Mouse (Mus musculus) adrenal gland, postnatal 10 days (tissue): Measurements from ENCODE around the gene Zfp513. TPM values are rescaled to one million over a fixed set of nuclear protein-coding genes. Genes with fewer than 3 reads are reported as not detected.

ENCODE experiments used
- DNase-seq: peaks from one replicate; pipeline ENCODE4 v3.0.0; 2021; ENCODE audit warnings: mixed read lengths
- total RNA-seq, 2 experiments: library from RNA; stranded (reverse); gene quantifications; 2 replicates each; pipeline ENCODE4 v1.2.3; 2021

Zfp513 gene
- total RNA-seq, 2 experiments from 2014 or later = 23.0 to 23.7 TPM

DNA sequence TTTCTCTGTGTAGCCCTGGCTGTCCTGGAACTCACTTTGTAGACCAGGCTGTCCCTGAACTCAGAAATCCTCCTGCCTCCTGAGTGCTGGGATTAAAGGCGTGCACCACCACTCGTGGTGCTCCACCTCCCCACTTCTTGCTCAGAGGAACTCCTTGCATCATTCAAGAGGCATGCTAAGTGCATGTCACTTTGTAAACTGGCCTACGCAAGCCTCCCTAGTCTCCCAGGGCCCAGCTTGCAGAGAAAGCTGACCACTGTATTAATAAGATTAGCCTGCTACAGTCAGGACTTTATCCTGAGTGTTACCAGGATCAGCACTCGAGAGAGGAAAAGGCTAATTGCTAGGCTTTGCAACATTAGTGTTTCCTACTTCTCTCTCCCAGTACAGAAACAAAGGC lies 33.5 kb downstream of the Zfp513 start:
- DNase-seq = no peak

GRCm38 (mm10) chr5:31164878-31165277 lies 37.2 kb downstream of the Zfp513 start:
- DNase-seq = no peak

DNA sequence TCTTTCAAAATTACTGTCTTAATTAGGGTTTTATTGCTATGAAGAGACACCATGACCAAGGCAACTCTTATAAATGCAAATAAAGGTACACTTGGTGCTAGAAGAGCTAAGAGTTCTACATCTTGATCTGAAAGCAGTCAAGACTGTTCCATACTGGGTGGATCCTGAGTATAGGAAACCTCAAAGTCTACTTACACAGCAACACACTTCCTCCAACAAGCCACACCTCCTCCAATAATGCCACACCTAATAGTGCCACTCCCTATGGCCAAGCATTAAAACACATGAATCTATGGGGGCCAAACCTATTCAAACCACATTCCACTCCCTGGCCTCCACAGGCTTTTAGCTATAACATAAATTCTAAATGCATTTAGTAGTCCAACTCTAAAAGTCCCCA lies 39.6 kb downstream of the Zfp513 start:
- no peak for DNase-seq

- peak; percentile 87 for DNase-seq
Measured at GRCm38 (mm10) chr5:31154152-31154553, 48.0 kb downstream of the Zfp513 start, which contains the start of gene Mpv17. Mpv17 (minus strand) TSS chr5:31154251.

DNA sequence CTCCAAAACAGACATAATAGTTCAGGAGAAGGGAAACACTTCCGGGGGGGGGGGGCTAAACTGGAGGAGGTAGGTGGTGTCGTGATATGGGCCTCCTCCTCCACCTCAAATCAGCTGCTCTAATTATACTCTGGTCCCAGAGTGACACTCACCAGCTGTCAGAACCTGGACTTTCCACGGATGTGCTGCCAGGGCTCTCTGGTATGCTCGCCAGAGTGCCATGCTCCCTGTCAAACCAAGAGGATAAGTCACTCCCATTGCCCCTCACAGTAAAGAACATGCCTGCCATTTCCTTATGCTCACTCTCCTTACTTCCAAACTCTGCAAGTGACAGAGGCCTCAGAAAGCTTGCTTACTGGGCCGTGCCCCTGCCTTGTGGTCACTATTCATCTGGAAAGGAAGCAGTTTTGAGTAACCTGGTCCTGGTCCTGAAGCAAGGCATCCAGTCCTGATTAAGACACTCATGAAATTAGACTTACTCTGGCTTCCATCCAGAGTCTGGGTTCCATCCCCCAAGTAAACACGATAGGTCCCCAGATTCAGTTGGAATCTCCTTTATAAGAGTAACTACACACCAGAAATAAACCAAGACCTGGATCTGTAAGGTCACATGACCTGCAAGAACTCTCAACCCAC lies 48.5 kb downstream of the Zfp513 start:
- DNase-seq = no peak

DNA sequence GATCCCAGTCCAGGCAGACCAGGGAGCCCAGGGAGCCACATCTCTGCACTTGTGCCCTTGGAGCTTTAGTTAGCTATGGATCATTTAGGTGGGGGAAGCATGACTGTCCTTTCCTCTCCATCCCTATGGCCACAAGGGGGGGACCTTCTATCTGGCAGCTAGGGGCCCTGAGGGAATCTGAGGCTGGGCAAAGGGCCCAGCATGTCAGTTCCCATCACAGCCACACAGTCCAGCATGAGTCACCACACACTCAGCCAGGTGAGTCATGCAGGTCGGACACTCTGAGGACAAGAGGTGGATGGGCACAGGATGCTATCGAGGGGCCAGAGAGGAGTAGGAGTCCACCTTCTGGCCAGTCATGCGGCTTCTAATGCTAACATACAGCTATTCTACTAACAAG lies 50.4 kb downstream of the Zfp513 start:
- peak; percentile 49 for DNase-seq

DNA sequence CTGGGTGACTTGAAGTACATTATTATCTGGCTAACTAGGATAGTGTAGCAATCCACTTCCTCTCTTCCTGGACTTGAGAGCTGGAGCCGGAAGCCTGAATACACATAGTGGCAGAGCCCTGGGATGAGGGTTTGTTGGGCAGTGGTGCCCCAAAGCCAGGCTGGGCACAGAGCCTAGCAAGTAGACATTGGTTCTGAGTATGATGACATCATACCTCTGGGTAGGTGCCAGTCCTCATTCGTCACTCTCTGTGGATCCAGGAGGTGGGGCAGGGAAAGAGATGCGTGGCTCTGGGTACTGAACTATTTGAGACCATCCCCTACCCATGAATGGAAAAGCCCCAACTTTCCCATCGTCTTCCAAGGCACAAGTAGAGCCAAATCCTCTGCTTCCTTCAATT lies 52.3 kb downstream of the Zfp513 start:
- peak; percentile 42 for DNase-seq

Other genes with a start within 250 kb of the Zfp513 start
- 100 to 1,000 TPM; 110 to 118 TPM for gene Preb, start 241.9 kb downstream of the Zfp513 start, total RNA-seq
- under 1 TPM; 0.39 to 0.99 TPM for gene Tcf23, start 233.6 kb downstream of the Zfp513 start, total RNA-seq
- 100 to 1,000 TPM; 123 to 129 TPM for gene Atraid, start 154.0 kb downstream of the Zfp513 start, total RNA-seq
- 10 to 100 TPM; 14.1 to 16.0 TPM for gene Slc5a6, start 153.4 kb downstream of the Zfp513 start, total RNA-seq
- gene Cad, start 147.5 kb downstream of the Zfp513 start, total RNA-seq = 10 to 100 TPM; 29.3 to 41.2 TPM
- gene Dnajc5g, start 96.0 kb downstream of the Zfp513 start, total RNA-seq = not detected
- gene Slc30a3, start 94.1 kb downstream of the Zfp513 start, total RNA-seq = under 1 TPM; 0.60 to 0.76 TPM
- 10 to 100 TPM in 1 of 2 experiments, 1 to 10 TPM in 1; 3.3 to 16.1 TPM for gene Trim54, start 85.6 kb downstream of the Zfp513 start, total RNA-seq
- not detected for gene Ucn, start 63.5 kb downstream of the Zfp513 start, total RNA-seq
- 10 to 100 TPM; 42.3 to 46.1 TPM for gene Mpv17, start 48.1 kb downstream of the Zfp513 start, total RNA-seq
- gene Gm29609, start 22.4 kb downstream of the Zfp513 start, total RNA-seq = 1 to 10 TPM; 1.5 to 2.8 TPM
- gene Gtf3c2, start 22.2 kb downstream of the Zfp513 start, total RNA-seq = 10 to 100 TPM; 46.3 to 64.2 TPM
- 10 to 100 TPM; 79.2 to 90.3 TPM for gene Snx17, start 9.1 kb downstream of the Zfp513 start, total RNA-seq
- 10 to 100 TPM; 38.9 to 48.2 TPM for gene Eif2b4, start 8.9 kb downstream of the Zfp513 start, total RNA-seq
- gene Ppm1g, start 18.4 kb upstream of the Zfp513 start, total RNA-seq = 100 to 1,000 TPM; 125 to 127 TPM
- gene Nrbp1, start 38.6 kb upstream of the Zfp513 start, total RNA-seq = 10 to 100 TPM; 79.6 to 86.2 TPM
- gene Gm9970, start 38.9 kb upstream of the Zfp513 start, total RNA-seq = under 1 TPM in 1 of 2 experiments, not detected in 1; 0.97 TPM
- 1 to 10 TPM; 3.0 to 4.9 TPM for gene Krtcap3, start 49.4 kb upstream of the Zfp513 start, total RNA-seq
- 10 to 100 TPM; 27.7 to 36.2 TPM for gene Ift172, start 88.8 kb upstream of the Zfp513 start, total RNA-seq
- gene Fndc4, start 93.8 kb upstream of the Zfp513 start, total RNA-seq = 10 to 100 TPM in 1 of 2 experiments, 1 to 10 TPM in 1; 6.8 to 10.7 TPM
- 10 to 100 TPM; 14.5 to 32.1 TPM for gene Gckr, start 95.1 kb upstream of the Zfp513 start, total RNA-seq